Mouse (Mus musculus): Measurements from ENCODE around the gene Ice2. TPM values are rescaled to one million over a fixed set of nuclear protein-coding genes. Genes with fewer than 3 reads are reported as not detected.
A peak's percentile ranks its signal among the peaks of the same experiment; 100 is the strongest.

Gene Ice2
- polyA plus RNA-seq, 1 experiment: 2.9 TPM

DNA sequence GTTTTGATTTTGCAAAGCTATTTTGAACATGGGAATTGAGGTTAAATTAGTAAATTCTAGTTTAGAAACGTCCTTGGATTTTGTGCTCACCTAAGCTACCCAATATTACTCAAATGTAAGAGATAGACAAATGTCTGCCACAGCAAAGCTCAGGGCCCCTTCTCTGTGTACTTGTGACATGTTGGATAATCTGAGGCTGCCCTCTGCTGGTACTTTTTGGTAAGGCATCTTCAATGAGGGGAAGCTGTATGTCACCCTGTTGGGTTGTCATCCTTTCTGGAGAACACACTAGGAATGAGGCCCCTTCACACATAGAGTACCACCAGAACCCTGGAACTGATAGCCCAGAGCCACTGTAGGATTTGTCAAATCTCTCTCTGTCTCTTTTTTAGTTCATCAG lies 82.6 kb downstream of the Ice2 start:
- H3K36me3 ChIP-seq (ENCODE audit: control insufficient read depth, insufficient read depth, low read length): no peaks in the 10 kb centered on the region
- H3K4me3 ChIP-seq (ENCODE audit: control insufficient read depth, low read depth, low read length): no peak overlapping the region
- no peaks in the 10 kb centered on the region; the same call in 1 of the 2 replicates for H3K4me1 ChIP-seq (ENCODE audit: control insufficient read depth, insufficient read depth, low read length)
- TF ChIP-seq POLR2A (IDR thresholded peaks at IDR 0.05; ENCODE audit: control insufficient read depth, low read depth, low read length) (no peak), CTCF (IDR thresholded peaks at IDR 0.05; ENCODE audit: control insufficient read depth, insufficient read depth, insufficient replicate concordance, low read depth, low read length) (peak; percentile 9; the same call in 1 of the 2 replicates)
- H3K27ac ChIP-seq (ENCODE audit: control insufficient read depth, insufficient read depth, low read depth, low read length): no peak overlapping the region
- H3K27me3 ChIP-seq (ENCODE audit: control insufficient read depth, insufficient read depth, low read length): no peaks in the 10 kb centered on the region

Other genes with a start within 250 kb of the Ice2 start
- gene Anxa2, start 55.7 kb downstream of the Ice2 start, polyA plus RNA-seq (2012; rRNA removed): 73.6 and 96.8 TPM in 2 replicates